Mouse (Mus musculus) CH12.LX (cell line): ENCODE results near the gene Golga1. TPM values are rescaled to one million over a fixed set of nuclear protein-coding genes. Genes with fewer than 3 reads are reported as not detected.

Experiments used
- DNase-seq: peaks from one replicate; pipeline ENCODE4 v3.0.0-alpha.2; 2013; ENCODE audit errors: extremely low read depth
- H3K27ac ChIP-seq: 2 replicates; pipeline ENCODE4 v1.5.1; 2012; ENCODE audit warnings: low read depth, mild to moderate bottlenecking, control low read depth, moderate library complexity; ENCODE audit not compliant: insufficient read depth
- H3K27me3 ChIP-seq: replicated peaks from 2 replicates; pipeline ENCODE3; 2012; ENCODE audit warnings: inconsistent platforms
- H3K36me3 ChIP-seq, 2 experiments: replicated peaks in 1 of 2; 2 replicates each; pipeline versions ENCODE3 to v1.6.1; 2012; ENCODE audit warnings: inconsistent platforms in 1 of 2, low read length in 1 of 2, mild to moderate bottlenecking in 1 of 2, mixed read lengths in 1 of 2, moderate library complexity in 1 of 2; ENCODE audit not compliant: control insufficient read depth in 1 of 2, insufficient read depth in 1 of 2
- H3K4me1 ChIP-seq, 2 experiments: 2 replicates each; pipeline ENCODE4 v1.6.1; 2012; ENCODE audit warnings: inconsistent platforms in 1 of 2, moderate library complexity in 1 of 2; ENCODE audit not compliant: insufficient read depth in 2 of 2, control insufficient read depth in 1 of 2
- H3K4me2 ChIP-seq: 2 replicates; pipeline ENCODE4 v1.6.1; 2012; ENCODE audit warnings: low read depth, mild to moderate bottlenecking, control low read depth; ENCODE audit not compliant: poor library complexity, insufficient read depth, severe bottlenecking
- H3K4me3 ChIP-seq, 3 experiments: fragments of 150-350 bp in 1 of 3; sonication (generic) in 1 of 3; replicated peaks in 1 of 3; 2 replicates each; pipeline versions ENCODE3 to v1.5.1; 2011 to 2012; ENCODE audit warnings: low read depth in 2 of 3, low read length in 2 of 3, mild to moderate bottlenecking in 2 of 3, moderate library complexity in 2 of 3, control low read depth in 1 of 3, improper control_type of control experiment in 1 of 3, inconsistent platforms in 1 of 3, mixed read lengths in 1 of 3; ENCODE audit not compliant: poor library complexity in 1 of 3
- H3K79me2 ChIP-seq: replicated peaks from 2 replicates; pipeline ENCODE4 v1.6.1; 2012; ENCODE audit warnings: mild to moderate bottlenecking, moderate library complexity; ENCODE audit not compliant: control insufficient read depth, poor library complexity, insufficient read depth, severe bottlenecking; ENCODE audit errors: extremely low read depth
- H3K9ac ChIP-seq: 2 replicates; pipeline ENCODE4 v1.6.1; 2012; ENCODE audit warnings: low read depth, mild to moderate bottlenecking, control low read depth, moderate library complexity; ENCODE audit not compliant: insufficient read depth
- H3K9me3 ChIP-seq: replicated peaks from 2 replicates; pipeline ENCODE3; 2012; ENCODE audit warnings: low read length, inconsistent platforms, mixed read lengths
- BHLHE40 ChIP-seq: IDR thresholded peaks from 2 replicates; pipeline ENCODE4 v1.6.1; 2011; ENCODE audit warnings: mild to moderate bottlenecking, low read depth, low read length, improper control_type of control experiment
- CHD1 ChIP-seq: IDR thresholded peaks from 2 replicates; pipeline ENCODE4 v1.6.1; 2012; ENCODE audit warnings: low read depth, low read length, improper control_type of control experiment, inconsistent platforms
- CTCF ChIP-seq, 2 experiments: IDR thresholded peaks in 1 of 2; conservative IDR thresholded peaks in 1 of 2; 2 replicates each; pipeline ENCODE4 v1.5.1; 2011 to 2012; ENCODE audit warnings: low read depth in 2 of 2, low read length in 2 of 2, improper control_type of control experiment in 1 of 2, inconsistent platforms in 1 of 2, mild to moderate bottlenecking in 1 of 2, moderate library complexity in 1 of 2
- E2F4 ChIP-seq: IDR thresholded peaks from 2 replicates; pipeline ENCODE4 v1.6.1; 2011; ENCODE audit warnings: low read depth, low read length, improper control_type of control experiment; ENCODE audit not compliant: insufficient replicate concordance
- ELF1 ChIP-seq: IDR thresholded peaks from 2 replicates; pipeline ENCODE4 v1.6.1; 2014; ENCODE audit warnings: low read depth, mild to moderate bottlenecking, inconsistent platforms, low read length, improper control_type of control experiment
- ETS1 ChIP-seq: conservative IDR thresholded peaks from 2 replicates; pipeline ENCODE4 v1.6.1; 2012; ENCODE audit warnings: low read depth, mild to moderate bottlenecking, inconsistent platforms, low read length, improper control_type of control experiment, moderate library complexity
- GABPA ChIP-seq: IDR thresholded peaks from 2 replicates; pipeline ENCODE4 v1.6.1; 2012; ENCODE audit warnings: low read depth, low read length, improper control_type of control experiment, inconsistent platforms; ENCODE audit not compliant: insufficient replicate concordance
- HCFC1 ChIP-seq: IDR thresholded peaks from 2 replicates; pipeline ENCODE4 v1.6.1; 2012; ENCODE audit warnings: low read depth, mild to moderate bottlenecking, inconsistent platforms, low read length, improper control_type of control experiment
- JUN ChIP-seq: IDR thresholded peaks from 2 replicates; pipeline ENCODE4 v1.6.1; 2011; ENCODE audit warnings: low read depth, mild to moderate bottlenecking, low read length, improper control_type of control experiment, moderate library complexity; ENCODE audit not compliant: insufficient read depth
- JUND ChIP-seq: conservative IDR thresholded peaks from 2 replicates; pipeline ENCODE4 v1.6.1; 2011; ENCODE audit warnings: low read depth, low read length, improper control_type of control experiment
- KAT2A ChIP-seq: IDR thresholded peaks from 2 replicates; pipeline ENCODE4 v1.6.1; 2012; ENCODE audit warnings: low read length, improper control_type of control experiment, inconsistent platforms; ENCODE audit not compliant: insufficient replicate concordance
- MAFK ChIP-seq: IDR thresholded peaks from 2 replicates; pipeline ENCODE4 v1.6.1; 2011; ENCODE audit warnings: low read length, improper control_type of control experiment; ENCODE audit not compliant: insufficient replicate concordance
- MAZ ChIP-seq: IDR thresholded peaks from 2 replicates; pipeline ENCODE4 v1.6.1; 2012; ENCODE audit warnings: low read depth, mild to moderate bottlenecking, inconsistent platforms, low read length, improper control_type of control experiment, moderate library complexity
- MXI1 ChIP-seq: IDR thresholded peaks from 2 replicates; pipeline ENCODE4 v1.6.1; 2011; ENCODE audit warnings: mild to moderate bottlenecking, low read depth, low read length, improper control_type of control experiment
- MYC ChIP-seq: IDR thresholded peaks from 2 replicates; pipeline ENCODE4 v1.6.1; 2011; ENCODE audit warnings: low read depth, mild to moderate bottlenecking, improper control_type of control experiment, low read length
- NELFE ChIP-seq: IDR thresholded peaks from 2 replicates; pipeline ENCODE4 v1.6.1; 2011; ENCODE audit warnings: low read depth, low read length, improper control_type of control experiment
- NRF1 ChIP-seq: IDR thresholded peaks from 2 replicates; pipeline ENCODE4 v1.6.1; 2014; ENCODE audit warnings: low read depth, mild to moderate bottlenecking, inconsistent platforms, low read length, improper control_type of control experiment, moderate library complexity
- PAX5 ChIP-seq: IDR thresholded peaks from 2 replicates; pipeline ENCODE4 v1.6.1; 2012; ENCODE audit warnings: low read length, inconsistent platforms, mixed read lengths
- POLR2A ChIP-seq: IDR thresholded peaks from 2 replicates; pipeline ENCODE4 v1.6.1; 2011; ENCODE audit warnings: low read depth, mild to moderate bottlenecking, improper control_type of control experiment, low read length
- RAD21 ChIP-seq: IDR thresholded peaks from 2 replicates; pipeline ENCODE4 v1.6.1; 2011; ENCODE audit warnings: low read depth, mild to moderate bottlenecking, low read length, improper control_type of control experiment, moderate library complexity
- SIN3A ChIP-seq: IDR thresholded peaks from 2 replicates; pipeline ENCODE4 v1.6.1; 2012; ENCODE audit warnings: low read length, improper control_type of control experiment, inconsistent platforms
- SMC3 ChIP-seq: IDR thresholded peaks from 2 replicates; pipeline ENCODE4 v1.6.1; 2011; ENCODE audit warnings: low read depth, low read length, improper control_type of control experiment
- TCF12 ChIP-seq: IDR thresholded peaks from 2 replicates; pipeline ENCODE4 v1.6.1; 2014; ENCODE audit warnings: low read depth, mild to moderate bottlenecking, inconsistent platforms, low read length, improper control_type of control experiment
- UBTF ChIP-seq: IDR thresholded peaks from 2 replicates; pipeline ENCODE4 v1.6.1; 2012; ENCODE audit warnings: low read depth, mild to moderate bottlenecking, inconsistent platforms, low read length, improper control_type of control experiment, moderate library complexity
- ZMIZ1 ChIP-seq: IDR thresholded peaks from 2 replicates; pipeline ENCODE4 v1.6.1; 2012; ENCODE audit warnings: low read depth, mild to moderate bottlenecking, inconsistent platforms, low read length, improper control_type of control experiment
- dilution Hi-C: fragments of 300-500 bp; cut with MboI; formaldehyde crosslinking; loops from 2 replicates; pipeline ENCODE4 v1.14.3; 2020; ENCODE audit warnings: low sequenced_read_pairs; ENCODE audit not compliant: extremely low pct_unique_long_range_greater_than_20kb, extremely low pct_ligation_motif_present
- in situ Hi-C: fragments of 300-500 bp; cut with MboI; formaldehyde crosslinking; loops from 3 replicates; pipeline ENCODE4 v1.14.3; 2019; ENCODE audit warnings: low sequenced_read_pairs, low pct_ligation_motif_present, low pct_unique_long_range_greater_than_20kb, mixed read lengths
- polyA plus RNA-seq: library from polyadenylated mRNA; unstranded; fragments of >175 nt; gene quantifications from 2 replicates; pipeline ENCODE4 v1.2.1, GENCODE M21; 2012; ENCODE audit warnings: low read depth; ENCODE audit not compliant: insufficient read length
- total RNA-seq, 2 experiments: library from RNA; depleted of rRNA; stranded (reverse); fragments of 300-350 nt in 1 of 2; fragments of >200 nt in 1 of 2; gene quantifications; 2 replicates each; pipeline ENCODE4 v1.2.3; 2012 to 2014

Golga1 gene
- total and polyA plus RNA-seq, 3 experiments = 7.8 to 10.1 (median 8.6) TPM

DNA sequence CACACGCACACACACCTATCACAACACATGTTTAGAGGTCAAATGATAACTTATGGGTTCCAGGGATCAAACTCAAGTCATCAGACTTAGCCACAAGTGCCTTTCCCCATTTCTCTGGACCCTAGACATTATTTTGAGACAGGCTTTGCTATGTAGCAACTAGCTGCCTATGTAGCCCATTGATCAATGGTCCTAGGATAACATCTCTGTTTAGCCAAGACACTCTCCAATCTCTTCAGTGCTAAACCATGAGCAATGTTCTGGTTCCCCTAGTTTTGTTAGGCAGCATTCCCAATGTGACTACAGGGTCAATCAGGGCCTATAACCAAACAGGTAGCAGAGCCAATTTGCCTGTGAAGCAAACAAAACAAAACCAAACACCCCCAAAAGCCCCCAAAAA lies 16.8 kb downstream of the Golga1 start:
- in situ Hi-C loops = no loop called here

DNA sequence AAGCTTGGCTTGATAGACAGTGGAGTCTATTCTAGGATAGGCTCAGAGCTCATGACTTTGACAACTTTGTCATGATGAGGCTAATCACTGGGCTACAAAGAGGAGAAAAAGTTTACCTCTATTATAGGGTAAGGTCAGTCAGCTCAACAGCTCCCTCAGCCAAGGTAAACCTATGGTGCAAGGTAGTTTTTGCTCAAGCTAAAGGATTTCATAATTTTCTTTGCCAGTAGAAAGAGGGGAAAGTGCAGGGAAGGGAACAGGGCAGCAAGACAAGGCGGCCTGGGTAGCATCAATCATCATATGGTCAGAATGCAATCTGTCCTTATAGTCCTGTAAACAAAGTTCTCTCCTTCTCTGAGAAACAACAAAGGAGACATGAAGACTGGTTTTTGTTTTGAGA lies 25.1 kb downstream of the Golga1 start:
- Histone ChIP-seq H3K27ac (no peak overlapping the region), H3K4me2 (no peak overlapping the region), H3K27me3 (no peaks in the 10 kb centered on the region), H3K4me3 (no peak overlapping the region), H3K79me2 (no peaks in the 10 kb centered on the region), H3K36me3 (peaks cover 29 to 77% of the 10 kb centered on the region in 2 experiments), H3K9me3 (no peaks in the 10 kb centered on the region), H3K9ac (no peak overlapping the region), H3K4me1 (no peaks in the 10 kb centered on the region)
- no peak for TF ChIP-seq BHLHE40
- no peak for TF ChIP-seq JUN
- TF ChIP-seq NRF1 = no peak
- TF ChIP-seq HCFC1 = no peak
- TF ChIP-seq POLR2A = no peak
- no peak for TF ChIP-seq NELFE
- TF ChIP-seq JUND = no peak
- no peak for TF ChIP-seq MXI1
- no peak for TF ChIP-seq MAZ
- TF ChIP-seq GABPA = no peak
- TF ChIP-seq ZMIZ1 = no peak
- no peak for TF ChIP-seq ETS1
- no peak for TF ChIP-seq MAFK
- TF ChIP-seq CHD1 = no peak
- no peak for TF ChIP-seq KAT2A
- no peak for TF ChIP-seq SMC3
- in situ Hi-C loops (no loop called here), dilution Hi-C loops (no loop called here)
- DNase-seq = no peak

More for the DNA sequence above, 16.8 kb downstream of the Golga1 start:
- Histone ChIP-seq H3K9me3 (no peaks in the 10 kb centered on the region), H3K27ac (no peak overlapping the region), H3K4me1 (no peaks in the 10 kb centered on the region), H3K27me3 (no peaks in the 10 kb centered on the region), H3K4me2 (no peak overlapping the region), H3K9ac (no peak overlapping the region), H3K36me3 (peaks cover 37 to 82% of the 10 kb centered on the region in 2 experiments), H3K79me2 (no peaks in the 10 kb centered on the region), H3K4me3 (no peak overlapping the region)
- TF ChIP-seq MAZ = no peak
- TF ChIP-seq ETS1 = no peak
- TF ChIP-seq SMC3 = no peak
- TF ChIP-seq JUN = no peak
- TF ChIP-seq ELF1 = no peak
- no peak for TF ChIP-seq KAT2A
- no peak for TF ChIP-seq PAX5
- TF ChIP-seq RAD21 = no peak
- no peak for TF ChIP-seq CTCF (conservative IDR thresholded peaks at IDR 0.05 in 1 of 2, IDR thresholded peaks at IDR 0.05 in 1 of 2; ENCODE audit: low read depth in 2 of 2, low read length in 2 of 2)
- TF ChIP-seq E2F4 = no peak
- no peak for TF ChIP-seq ZMIZ1
- no peak for TF ChIP-seq SIN3A
- no peak for TF ChIP-seq BHLHE40
- no peak for TF ChIP-seq TCF12
- no peak for TF ChIP-seq MYC
- no peak for TF ChIP-seq UBTF
- DNase-seq = no peak
- dilution Hi-C loops = no loop called here
